Mouse (Mus musculus) heart, embryonic 14.5 days (tissue): Measurements from ENCODE around the gene Snx27. TPM values are rescaled to one million over a fixed set of nuclear protein-coding genes. Genes with fewer than 3 reads are reported as not detected.

Experiments used
- ATAC-seq: fragments of 200-750 bp; cut with Nextera tagmentation; 2 replicates; pipeline ENCODE4 v1.8.0; 2017; ENCODE audit warnings: low read depth, moderate TSS enrichment; ENCODE audit not compliant: insufficient number of reproducible peaks, insufficient read depth, low FRiP score
- H3K27ac ChIP-seq, 2 experiments: fragments of 200-500 bp in 1 of 2; fragments of 300-500 bp in 1 of 2; sonication (generic) in 1 of 2; replicated peaks in 1 of 2; 2 replicates each; pipeline ENCODE4 v1.5.1; 2012 to 2014; ENCODE audit warnings: low read depth in 2 of 2, low read length in 2 of 2, control low read depth in 1 of 2, mild to moderate bottlenecking in 1 of 2, mixed read lengths in 1 of 2; ENCODE audit not compliant: control insufficient read depth in 1 of 2, insufficient read depth in 1 of 2
- H3K27me3 ChIP-seq: fragments of 300-500 bp; sonication (generic); 2 replicates; pipeline ENCODE4 v1.6.1; 2014; ENCODE audit warnings: mild to moderate bottlenecking, low read length, control low read depth; ENCODE audit not compliant: control insufficient read depth, insufficient read depth
- H3K36me3 ChIP-seq: fragments of 300-500 bp; sonication (generic); 2 replicates; pipeline ENCODE4 v1.6.1; 2014; ENCODE audit warnings: mild to moderate bottlenecking, control low read depth, low read length, mixed read lengths; ENCODE audit not compliant: control insufficient read depth, insufficient read depth
- H3K4me1 ChIP-seq, 2 experiments: fragments of 200-500 bp in 1 of 2; fragments of 300-500 bp in 1 of 2; sonication (generic) in 1 of 2; 2 replicates each; pipeline ENCODE4 v1.6.1; 2012 to 2014; ENCODE audit warnings: low read length in 2 of 2, control low read depth in 1 of 2, mixed read lengths in 1 of 2; ENCODE audit not compliant: control insufficient read depth in 2 of 2, insufficient read depth in 2 of 2
- H3K4me2 ChIP-seq: fragments of 300-500 bp; sonication (generic); 2 replicates; pipeline ENCODE4 v1.6.1; 2014; ENCODE audit warnings: mild to moderate bottlenecking, low read length
- H3K4me3 ChIP-seq, 2 experiments: fragments of 200-500 bp in 1 of 2; fragments of 300-500 bp in 1 of 2; sonication (generic) in 1 of 2; 2 replicates each; pipeline ENCODE4 v1.5.1; 2012 to 2014; ENCODE audit warnings: low read length in 2 of 2, mild to moderate bottlenecking in 2 of 2, control low read depth in 1 of 2, low read depth in 1 of 2, moderate library complexity in 1 of 2; ENCODE audit not compliant: control insufficient read depth in 1 of 2, insufficient read depth in 1 of 2
- H3K9ac ChIP-seq: fragments of 300-500 bp; sonication (generic); 2 replicates; pipeline ENCODE4 v1.6.1; 2014; ENCODE audit warnings: mild to moderate bottlenecking, low read length
- H3K9me3 ChIP-seq: fragments of 300-500 bp; sonication (generic); 2 replicates; pipeline ENCODE4 v1.6.1; 2016; ENCODE audit warnings: low read length, control low read depth; ENCODE audit not compliant: control insufficient read depth
- WGBS: fragments of 180-500 bp; shearing (Covaris S2); extraction: QIAGEN DNeasy Blood & Tissue Kit; methylation state at CpG from one replicate; pipeline ENCODE4 v1.1.7; 2014; 5-methylcytosine and 5-hydroxymethylcytosine counted together
- polyA plus RNA-seq: library from polyadenylated mRNA; unstranded; fragments of >200 nt; fragmentation: Nextera tagmentation; extraction: Ambion mirVana; gene quantifications from 2 replicates; pipeline ENCODE4 v1.2.1, GENCODE M21; 2014

The Snx27 gene
- polyA plus RNA-seq, 1 experiment from 2014 or later = 26.1 TPM

GRCm38 (mm10) chr3:94463926-94464578 is 118.5 kb downstream of the Snx27 start:
- no peak overlapping the region for H3K27ac ChIP-seq
- no peak overlapping the region for H3K4me3 ChIP-seq
- WGBS = 51% methylated on average over 11 of the region's 11 CpGs
- H3K9me3 ChIP-seq = 0 out of 2 replicates have a peak, but pooled peaks cover under 1% of the 10 kb centered on the region
- peaks cover 0 to 3% of the 10 kb centered on the region in 2 experiments; a peak in 1 of 4 replicates for H3K4me1 ChIP-seq
- no peak overlapping the region for H3K9ac ChIP-seq
- ATAC-seq = no peak
- no peaks in the 10 kb centered on the region for H3K36me3 ChIP-seq
- no peaks in the 10 kb centered on the region for H3K27me3 ChIP-seq
- no peak overlapping the region for H3K4me2 ChIP-seq

DNA sequence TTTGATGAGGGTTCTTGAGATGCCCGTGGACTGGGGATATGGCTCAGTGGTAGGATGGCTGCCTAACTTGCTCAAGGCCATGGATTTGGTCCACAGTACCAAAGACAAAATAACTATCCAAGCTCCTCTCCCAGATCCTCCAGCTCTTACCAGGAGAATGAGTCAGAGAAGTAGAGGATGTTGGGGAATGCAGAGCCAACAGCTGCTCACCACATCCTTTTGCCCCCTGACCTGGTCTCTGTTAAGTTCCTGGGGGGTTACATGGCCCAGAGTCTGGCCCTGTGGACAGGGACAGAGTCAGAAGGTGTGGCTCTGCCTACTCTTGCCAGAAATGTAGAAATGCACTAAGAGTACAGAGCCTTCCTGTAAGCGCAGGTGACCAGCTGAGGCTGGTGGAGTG is 122.7 kb downstream of the Snx27 start:
- H3K4me1 ChIP-seq = peaks cover 0 to 3% of the 10 kb centered on the region in 2 experiments; a peak in 1 of 4 replicates
- H3K4me3 ChIP-seq = no peak overlapping the region
- no peak overlapping the region for H3K27ac ChIP-seq
- no peak overlapping the region for H3K4me2 ChIP-seq
- no peak for ATAC-seq
- H3K27me3 ChIP-seq = no peaks in the 10 kb centered on the region
- H3K9ac ChIP-seq = no peak overlapping the region
- WGBS = 86% methylated on average over 2 of the region's 2 CpGs
- 0 out of 2 replicates have a peak, but pooled peaks cover 4% of the 10 kb centered on the region for H3K9me3 ChIP-seq
- H3K36me3 ChIP-seq = no peaks in the 10 kb centered on the region

DNA sequence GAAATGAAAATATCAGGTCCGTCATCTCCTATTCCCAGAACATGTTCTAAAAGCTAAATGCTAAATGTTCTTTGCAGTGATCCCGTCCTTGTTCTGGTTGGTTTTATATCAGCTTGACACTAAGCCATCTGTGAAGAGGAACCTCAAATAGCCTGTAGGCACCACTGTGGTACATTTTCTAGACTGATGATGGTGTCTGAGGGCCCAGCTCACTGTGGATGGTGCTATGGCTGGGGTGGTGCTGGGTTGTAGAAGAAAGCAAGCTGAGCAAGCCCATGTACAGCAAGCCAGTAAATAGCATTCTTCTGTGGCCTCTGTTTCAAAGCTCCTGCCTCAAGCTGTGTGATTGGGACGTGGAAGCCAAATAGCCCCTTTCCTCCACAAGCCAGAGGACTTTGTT is 125.5 kb downstream of the Snx27 start:
- H3K4me3 ChIP-seq = no peak overlapping the region
- H3K4me2 ChIP-seq = peak overlapping the region; percentile 61
- no peaks in the 10 kb centered on the region for H3K36me3 ChIP-seq
- ATAC-seq = no peak
- H3K4me1 ChIP-seq = no peaks in the 10 kb centered on the region
- 73% methylated on average over 3 of the region's 3 CpGs for WGBS
- no peak overlapping the region for H3K9ac ChIP-seq
- no peaks in the 10 kb centered on the region for H3K27me3 ChIP-seq
- H3K27ac ChIP-seq = no peak overlapping the region
- H3K9me3 ChIP-seq = 0 out of 2 replicates have a peak, but pooled peaks cover 4% of the 10 kb centered on the region

- Histone ChIP-seq H3K4me3 (peak overlapping the region; percentile 36 to 48), H3K27me3 (no peaks in the 10 kb centered on the region), H3K4me1 (no peaks in the 10 kb centered on the region), H3K27ac (no peak overlapping the region), H3K36me3 (no peaks in the 10 kb centered on the region), H3K4me2 (peak overlapping the region; percentile 61), H3K9ac (no peak overlapping the region), H3K9me3 (0 out of 2 replicates have a peak, but pooled peaks cover 4% of the 10 kb centered on the region)
- no peak for ATAC-seq
- WGBS = 2% methylated on average over 12 of the region's 12 CpGs
These were observed 126.0 kb downstream of the Snx27 start for GRCm38 (mm10) chr3:94456529-94457000.

- peaks cover 61% of the 10 kb centered on the region for H3K36me3 ChIP-seq
- ATAC-seq = no peak
- WGBS = 89% methylated on average over 2 of the region's 2 CpGs
- H3K4me1 ChIP-seq = peaks cover 0 to under 1% of the 10 kb centered on the region in 2 experiments; a peak in 1 of 4 replicates
- H3K4me3 ChIP-seq = no peak overlapping the region
- no peak overlapping the region for H3K27ac ChIP-seq
- H3K4me2 ChIP-seq = no peak overlapping the region
- H3K9me3 ChIP-seq = no peaks in the 10 kb centered on the region
- H3K27me3 ChIP-seq = no peaks in the 10 kb centered on the region
- H3K9ac ChIP-seq = no peak overlapping the region
These were observed 133.1 kb downstream of the Snx27 start for GRCm38 (mm10) chr3:94449377-94449776.

Other genes starting within 250 kb of the Snx27 start
- not detected in 2 replicates for gene Them5, start 240.6 kb downstream of the Snx27 start, polyA plus RNA-seq
- 0.53 and 0.89 TPM in 2 replicates for gene C2cd4d, start 220.3 kb downstream of the Snx27 start, polyA plus RNA-seq
- 7.3 and 8.1 TPM in 2 replicates for gene Rorc, start 209.9 kb downstream of the Snx27 start, polyA plus RNA-seq
- gene Lingo4, start 184.2 kb downstream of the Snx27 start, polyA plus RNA-seq = 0.05 and 0.26 TPM in 2 replicates
- gene Tdrkh, start 169.4 kb downstream of the Snx27 start, polyA plus RNA-seq = 8.8 and 9.0 TPM in 2 replicates
- 64.5 and 64.8 TPM in 2 replicates for gene Mrpl9, start 139.4 kb downstream of the Snx27 start, polyA plus RNA-seq
- 0.27 and 0.53 TPM in 2 replicates for gene Oaz3, start 138.8 kb downstream of the Snx27 start, polyA plus RNA-seq
- gene Celf3, start 104.4 kb downstream of the Snx27 start, polyA plus RNA-seq = 0.55 and 1.8 TPM in 2 replicates
- 5.5 and 5.8 TPM in 2 replicates for gene Riiad1, start 102.4 kb downstream of the Snx27 start, polyA plus RNA-seq
- not detected in 2 replicates for gene Gm10972, start 60.4 kb upstream of the Snx27 start, polyA plus RNA-seq
- 7.1 and 7.2 TPM in 2 replicates for gene Tuft1, start 76.2 kb upstream of the Snx27 start, polyA plus RNA-seq
- gene Selenbp2, start 110.8 kb upstream of the Snx27 start, polyA plus RNA-seq = 2.2 and 3.1 TPM in 2 replicates
- gene Cgn, start 203.8 kb upstream of the Snx27 start, polyA plus RNA-seq = 0.78 and 1.1 TPM in 2 replicates